Mouse (Mus musculus): Measurements from ENCODE around the gene Chchd10. TPM values are rescaled to one million over a fixed set of nuclear protein-coding genes. Genes with fewer than 3 reads are reported as not detected.

The Chchd10 gene
- polyA plus RNA-seq, 1 experiment from 2014 or later = 10.3 TPM

- no peaks in the 10 kb centered on the region for H3K9me3 ChIP-seq (replicated peaks)
- H3K27me3 ChIP-seq = no peaks in the 10 kb centered on the region
- peaks cover 97% of the 10 kb centered on the region for H3K36me3 ChIP-seq (ENCODE audit: poor library complexity, severe bottlenecking)
- no peaks in the 10 kb centered on the region for H3K4me1 ChIP-seq
- H3K27ac ChIP-seq = no peak overlapping the region
- H3K4me3 ChIP-seq = no peak overlapping the region
- H3K4me2 ChIP-seq = no peak overlapping the region
- no peak overlapping the region for H3K9ac ChIP-seq
- no peak for ATAC-seq
- WGBS = 93% methylated on average over 5 of the region's 5 CpGs
These were observed 28.5 kb upstream of the Chchd10 start for GRCm38 (mm10) chr10:75904391-75904790.

- Histone ChIP-seq H3K9me3 (replicated peaks) (no peaks in the 10 kb centered on the region), H3K27ac (no peak overlapping the region), H3K4me2 (no peak overlapping the region), H3K4me1 (no peaks in the 10 kb centered on the region), H3K36me3 (ENCODE audit: poor library complexity, severe bottlenecking) (peaks cover 99% of the 10 kb centered on the region), H3K9ac (no peak overlapping the region), H3K4me3 (no peak overlapping the region), H3K27me3 (no peaks in the 10 kb centered on the region)
- 96% methylated on average over 4 of the region's 4 CpGs for WGBS
- no peak for ATAC-seq
These were observed 26.0 kb upstream of the Chchd10 start for GRCm38 (mm10) chr10:75906882-75907281.

GRCm38 (mm10) chr10:75910698-75911097 lies 22.2 kb upstream of the Chchd10 start:
- peaks cover 95% of the 10 kb centered on the region for H3K36me3 ChIP-seq (ENCODE audit: poor library complexity, severe bottlenecking)
- no peaks in the 10 kb centered on the region for H3K4me1 ChIP-seq

GRCm38 (mm10) chr10:75913013-75913589 lies 19.8 kb upstream of the Chchd10 start:
- 74% methylated on average over 6 of the region's 6 CpGs for WGBS
- Histone ChIP-seq H3K4me2 (no peak overlapping the region), H3K27me3 (no peaks in the 10 kb centered on the region), H3K9ac (no peak overlapping the region), H3K4me3 (no peak overlapping the region), H3K4me1 (peaks cover under 1% of the 10 kb centered on the region), H3K9me3 (replicated peaks) (no peaks in the 10 kb centered on the region), H3K36me3 (ENCODE audit: poor library complexity, severe bottlenecking) (peaks cover 87% of the 10 kb centered on the region), H3K27ac (no peak overlapping the region)
- no peak for ATAC-seq

More at GRCm38 (mm10) chr10:75910698-75911097, 22.2 kb upstream of the Chchd10 start:
- no peak overlapping the region for H3K4me2 ChIP-seq
- no peaks in the 10 kb centered on the region for H3K27me3 ChIP-seq
- H3K9me3 ChIP-seq (replicated peaks) = no peaks in the 10 kb centered on the region
- WGBS = 90% methylated on average over 2 of the region's 2 CpGs
- no peak overlapping the region for H3K9ac ChIP-seq
- no peak overlapping the region for H3K27ac ChIP-seq
- no peak overlapping the region for H3K4me3 ChIP-seq
- ATAC-seq = no peak

GRCm38 (mm10) chr10:75915557-75915956 lies 17.4 kb upstream of the Chchd10 start:
- Histone ChIP-seq H3K9me3 (replicated peaks) (no peaks in the 10 kb centered on the region), H3K36me3 (ENCODE audit: poor library complexity, severe bottlenecking) (peaks cover 70% of the 10 kb centered on the region)

GRCm38 (mm10) chr10:75916840-75917239 lies 16.1 kb upstream of the Chchd10 start:
- H3K4me3 ChIP-seq = no peak overlapping the region
- H3K9ac ChIP-seq = no peak overlapping the region
- H3K27ac ChIP-seq = no peak overlapping the region
- no peak for ATAC-seq
- H3K27me3 ChIP-seq = no peaks in the 10 kb centered on the region
- no peaks in the 10 kb centered on the region for H3K9me3 ChIP-seq (replicated peaks)
- H3K36me3 ChIP-seq (ENCODE audit: poor library complexity, severe bottlenecking) = peaks cover 57% of the 10 kb centered on the region
- 90% methylated on average over 8 of the region's 8 CpGs for WGBS
- H3K4me2 ChIP-seq = no peak overlapping the region
- peaks cover 29% of the 10 kb centered on the region for H3K4me1 ChIP-seq

More at GRCm38 (mm10) chr10:75915557-75915956, 17.4 kb upstream of the Chchd10 start:
- no peak overlapping the region for H3K4me3 ChIP-seq
- no peak overlapping the region for H3K4me2 ChIP-seq
- no peak overlapping the region for H3K27ac ChIP-seq
- WGBS = 94% methylated on average over 7 of the region's 7 CpGs
- no peak overlapping the region for H3K9ac ChIP-seq
- H3K4me1 ChIP-seq = peaks cover 25% of the 10 kb centered on the region
- H3K27me3 ChIP-seq = no peaks in the 10 kb centered on the region
- ATAC-seq = no peak

- Histone ChIP-seq H3K36me3 (ENCODE audit: poor library complexity, severe bottlenecking) (peaks cover 39% of the 10 kb centered on the region), H3K9me3 (replicated peaks) (no peaks in the 10 kb centered on the region), H3K9ac (0 out of 2 replicates have a peak overlapping the region, but pooled peaks have one; percentile 26), H3K4me3 (no peak overlapping the region), H3K4me1 (peaks cover 41% of the 10 kb centered on the region), H3K27me3 (no peaks in the 10 kb centered on the region), H3K4me2 (peak overlapping the region; percentile 81), H3K27ac (no peak overlapping the region)
- 90% methylated on average over 5 of the region's 5 CpGs for WGBS
- ATAC-seq = no peak
These were observed 13.9 kb upstream of the Chchd10 start for GRCm38 (mm10) chr10:75919026-75919425.

GRCm38 (mm10) chr10:75921026-75921725 lies 11.8 kb upstream of the Chchd10 start, which contains the start of gene Smarcb1:
Smarcb1 (minus strand) TSS chr10:75921617.
- Histone ChIP-seq H3K36me3 (ENCODE audit: poor library complexity, severe bottlenecking) (peaks cover 32% of the 10 kb centered on the region), H3K27ac (peak within 1 kb of the TSS; percentile 97), H3K4me1 (peaks cover 41% of the 10 kb centered on the region), H3K27me3 (no peaks in the 10 kb centered on the region), H3K4me2 (peak within 1 kb of the TSS; percentile 81), H3K4me3 (peak within 1 kb of the TSS; percentile 91), H3K9ac (peak within 1 kb of the TSS; percentile 96), H3K9me3 (replicated peaks) (no peaks in the 10 kb centered on the region)
- ATAC-seq = peak; percentile 93
- under 1% methylated on average over 75 of the region's 76 CpGs for WGBS

- WGBS = 4% methylated on average over 22 of the region's 22 CpGs
- Histone ChIP-seq H3K9me3 (replicated peaks) (no peaks in the 10 kb centered on the region), H3K27me3 (no peaks in the 10 kb centered on the region), H3K9ac (peak overlapping the region; percentile 96), H3K4me3 (peak overlapping the region; percentile 91), H3K36me3 (ENCODE audit: poor library complexity, severe bottlenecking) (peaks cover 33% of the 10 kb centered on the region), H3K4me2 (peak overlapping the region; percentile 81), H3K4me1 (peaks cover 41% of the 10 kb centered on the region), H3K27ac (peak overlapping the region; percentile 97)
- ATAC-seq = peak; percentile 60
These were observed 11.0 kb upstream of the Chchd10 start for GRCm38 (mm10) chr10:75921726-75922560.

- Histone ChIP-seq H3K9ac (no peak overlapping the region), H3K36me3 (ENCODE audit: poor library complexity, severe bottlenecking) (peaks cover 35% of the 10 kb centered on the region), H3K4me3 (no peak overlapping the region), H3K27ac (no peak overlapping the region), H3K27me3 (no peaks in the 10 kb centered on the region), H3K4me1 (peaks cover 28% of the 10 kb centered on the region), H3K9me3 (replicated peaks) (no peaks in the 10 kb centered on the region), H3K4me2 (no peak overlapping the region)
- no peak for ATAC-seq
- whole genome bisulfite sequencing = 71% methylated on average over 2 of the region's 2 CpGs
These were observed 8.6 kb upstream of the Chchd10 start for GRCm38 (mm10) chr10:75924324-75924723.

- Histone ChIP-seq H3K27me3 (peaks cover 11% of the 10 kb centered on the region), H3K27ac (no peak overlapping the region), H3K9ac (no peak overlapping the region), H3K4me3 (no peak overlapping the region), H3K4me1 (peaks cover 26% of the 10 kb centered on the region), H3K4me2 (no peak overlapping the region), H3K36me3 (ENCODE audit: poor library complexity, severe bottlenecking) (peaks cover 35% of the 10 kb centered on the region), H3K9me3 (replicated peaks) (no peaks in the 10 kb centered on the region)
- 78% methylated on average over 13 of the region's 13 CpGs for WGBS
- no peak for ATAC-seq
These were observed 6.5 kb upstream of the Chchd10 start for GRCm38 (mm10) chr10:75926396-75926795.

- no peak for ATAC-seq
- H3K9ac ChIP-seq = no peak overlapping the region
- H3K27me3 ChIP-seq = peaks cover 37% of the 10 kb centered on the region
- no peak overlapping the region for H3K4me3 ChIP-seq
- H3K4me1 ChIP-seq = peaks cover 35% of the 10 kb centered on the region
- no peaks in the 10 kb centered on the region for H3K9me3 ChIP-seq (replicated peaks)
- no peak overlapping the region for H3K27ac ChIP-seq
- 18% methylated on average over 6 of the region's 6 CpGs for WGBS
- H3K4me2 ChIP-seq = peak overlapping the region; percentile 91
- H3K36me3 ChIP-seq (ENCODE audit: poor library complexity, severe bottlenecking) = peaks cover 26% of the 10 kb centered on the region
These were observed 2.6 kb upstream of the Chchd10 start for GRCm38 (mm10) chr10:75930304-75930703.
